Comparison of ENCODE assay signal across 9 mouse cellular contexts in the genomic region with DNA sequence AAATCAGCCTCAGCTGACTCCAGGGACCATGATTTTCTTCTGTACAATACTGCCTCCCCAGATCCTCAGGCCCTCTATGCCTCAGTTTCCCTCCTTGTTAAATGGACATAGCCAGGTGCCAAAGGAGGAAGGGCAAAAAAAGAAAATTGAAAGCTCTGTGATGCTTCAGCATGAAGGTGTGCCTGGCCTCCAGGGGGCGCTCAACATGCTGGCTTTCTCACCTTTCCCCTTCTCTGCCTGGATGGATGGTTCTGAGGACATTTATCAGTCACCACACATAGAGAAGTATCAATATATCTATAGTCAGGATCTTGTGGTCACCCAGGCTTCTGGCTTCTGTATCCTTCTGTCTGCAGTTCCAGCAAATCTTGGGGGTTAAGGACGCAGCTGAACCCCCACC. TPM values are rescaled to one million over a fixed set of nuclear protein-coding genes. Genes with fewer than 3 reads are reported as not detected.
DNase-seq lines count a peak whose midpoint lies in the region; ATAC-seq and TF ChIP-seq lines count a peak whose summit lies in the region.
"Had no signal": no experiment of that assay in that cellular context is flagged by ENCODE, and none has a peak within 500 bp of the region (broad histone marks: within the 10 kb centered on the region; RNA-seq: fewer than 3 reads in every experiment).

No protein-coding gene starts in this region.

- H3K4me3 ChIP-seq in liver, postnatal 0 days (ENCODE audit: low read depth, low read length) = no peak overlapping the region
- H3K4me3 ChIP-seq in small intestine, adult 2 months (ENCODE audit: low read depth, low read length) = no peak overlapping the region
- H3K4me3 ChIP-seq: midbrain, embryonic 12.5 days had no signal

- H3K4me2 ChIP-seq in liver, postnatal 0 days (ENCODE audit: low read depth, low read length) = no peak overlapping the region
- H3K4me2 ChIP-seq: midbrain, embryonic 12.5 days had no signal

- H3K36me3 ChIP-seq in liver, postnatal 0 days (replicated peaks; ENCODE audit: insufficient read depth, low read length) = no peaks in the 10 kb centered on the region
- H3K36me3 ChIP-seq in small intestine, adult 2 months (ENCODE audit: control insufficient read depth, insufficient read depth, low read length) = no peaks in the 10 kb centered on the region
- H3K36me3 ChIP-seq: midbrain, embryonic 12.5 days had no signal

- TF ChIP-seq POLR2A in small intestine, adult 2 months (IDR thresholded peaks at IDR 0.05; ENCODE audit: low read depth, low read length) = no peak

- no peaks in the 10 kb centered on the region for H3K4me1 ChIP-seq in liver, postnatal 0 days (ENCODE audit: insufficient read depth)
- H3K4me1 ChIP-seq in small intestine, adult 2 months (ENCODE audit: control insufficient read depth, insufficient read depth, insufficient read length, low read length) = no peaks in the 10 kb centered on the region

- peak; percentile 88 for TF ChIP-seq CTCF in liver, postnatal 0 days (IDR thresholded peaks at IDR 0.05; ENCODE audit: low read depth)
- TF ChIP-seq CTCF in small intestine, adult 2 months (IDR thresholded peaks at IDR 0.05; ENCODE audit: extremely low read depth, insufficient read length, insufficient replicate concordance, low read depth, low read length) = peak; percentile 83

- H3K27ac ChIP-seq in liver, postnatal 0 days (ENCODE audit: low read depth) = no peak overlapping the region
- H3K27ac ChIP-seq in small intestine, adult 2 months (ENCODE audit: insufficient read depth, low read depth, low read length) = peak overlapping the region; percentile 4; the same call in 1 of the 2 replicates
- H3K27ac ChIP-seq: midbrain, embryonic 12.5 days had no signal

- intact Hi-C loops in gastrocnemius, postnatal 36 days (cut with DNase I) = loop anchor here (2.0 kb wide), 1 partner anchor 206 kb away; no protein-coding TSS in a partner anchor

- ATAC-seq in liver, postnatal 0 days = no peak
- no peak for ATAC-seq in inflammation-experienced regulatory T-cells, adult 6 months

- no peaks in the 10 kb centered on the region for H3K27me3 ChIP-seq in liver, postnatal 0 days (ENCODE audit: insufficient read depth, low read length)
- no peaks in the 10 kb centered on the region for H3K27me3 ChIP-seq in small intestine, adult 2 months (ENCODE audit: control insufficient read depth, insufficient read depth, low read length)
- H3K27me3 ChIP-seq: midbrain, embryonic 12.5 days had no signal

- TF ChIP-seq EP300 in liver, postnatal 0 days (IDR thresholded peaks at IDR 0.05; ENCODE audit: low read depth) = no peak

- no peaks in the 10 kb centered on the region for H3K9me3 ChIP-seq in liver, postnatal 0 days (ENCODE audit: low read length)
- H3K9me3 ChIP-seq: midbrain, embryonic 12.5 days had no signal

- no peak overlapping the region for H3K9ac ChIP-seq in liver, postnatal 0 days (replicated peaks)
- H3K9ac ChIP-seq: midbrain, embryonic 12.5 days had no signal

- WGBS in liver, postnatal 0 days (ENCODE audit: insufficient replicate concordance) = 20% methylated on average over 2 of the region's 2 CpGs
- 46% methylated on average over 2 of the region's 2 CpGs for WGBS in small intestine, adult 2 months

- DNase-seq in layer of hippocampus, postnatal 10 days (ENCODE audit: low spot score in 2 of 2) = peak; percentile 29 to 49
- DNase-seq in layer of hippocampus, adult 9-10 months (ENCODE audit: low spot score) = no peak
- DNase-seq in MEL-GATA-1-ER (ENCODE audit: extremely low read depth, low read depth) = peak; percentile 5
- peak; percentile 23 for DNase-seq in cerebellum, adult 11-12 months
- DNase-seq in gastrocnemius, postnatal 36 days = peak; percentile 54 to 63
- DNase-seq in liver, postnatal 0 days = peak; percentile 80

RNA-seq across cellular contexts. Expression of a gene that starts 49.3 kb away (rescaled TPM):
- 10 to 100 TPM; 37.5 to 38.7 TPM for total RNA-seq in layer of hippocampus, postnatal 10 days (2021)
- total RNA-seq in gastrocnemius, postnatal 36 days (2021) = 10 to 100 TPM; 25.8 to 26.6 TPM
- polyA plus RNA-seq in liver, postnatal 0 days (2015; fragmentation: Nextera tagmentation; extraction: Ambion mirVana) = 116 and 131 TPM in 2 replicates
- 4.2 and 5.6 TPM in 2 replicates for polyA plus RNA-seq in small intestine, adult 2 months (2012; rRNA removed)
- under 1 TPM in 2 of 3 experiments, not detected in 1; 0.21 to 0.59 TPM for polyA plus RNA-seq in inflammation-experienced regulatory T-cells, adult 6 months (2017; shearing (Covaris generic))

Comparison
In these comparisons a context has a peak if more than half of its experiments do, and no peak if none do; other contexts are left out.
1. RNA of a gene that starts 49.3 kb away (polyA plus RNA-seq): 116 to 131 TPM in liver, postnatal 0 days; 4.2 to 5.6 TPM in small intestine, adult 2 months and 0.21 to 0.59 TPM in inflammation-experienced regulatory T-cells, adult 6 months; every median in the first group is over 10 times any median in the second.